Mouse (Mus musculus): ENCODE data around the gene Bptf. TPM values are rescaled to one million over a fixed set of nuclear protein-coding genes. Genes with fewer than 3 reads are reported as not detected.

Gene Bptf
- polyA plus RNA-seq, 1 experiment from 2014 or later, result 22.9 TPM

- Histone ChIP-seq H3K4me1 (replicated peaks; ENCODE audit: insufficient read depth, low read length) (peaks cover 9% of the 10 kb centered on the region; the same call in 1 of the 2 replicates), H3K9me3 (replicated peaks; ENCODE audit: low read length) (no peaks in the 10 kb centered on the region), H3K27me3 (ENCODE audit: insufficient read depth, low read length) (no peaks in the 10 kb centered on the region), H3K27ac (no peak overlapping the region), H3K9ac (ENCODE audit: low read depth, low read length) (no peak overlapping the region), H3K4me2 (ENCODE audit: low read length) (no peak overlapping the region), H3K4me3 (replicated peaks; ENCODE audit: low read depth, low read length) (no peak overlapping the region), H3K36me3 (ENCODE audit: insufficient read depth, low read length) (peaks cover 6% of the 10 kb centered on the region; the same call in 1 of the 2 replicates)
- 58% methylated on average over 2 of the region's 2 CpGs for WGBS
- ATAC-seq (replicated peaks; ENCODE audit: low FRiP score, low read depth), result no peak
- no peak for TF ChIP-seq CTCF (IDR thresholded peaks at IDR 0.05; ENCODE audit: low read depth)
- DNase-seq (ENCODE audit: low spot score), result no peak
These were observed 28.7 kb downstream of the Bptf start for GRCm38 (mm10) chr11:107103224-107103589.

- Histone ChIP-seq H3K4me2 (ENCODE audit: low read length) (no peak overlapping the region), H3K4me1 (replicated peaks; ENCODE audit: insufficient read depth, low read length) (peaks cover 9% of the 10 kb centered on the region; the same call in 1 of the 2 replicates), H3K9ac (ENCODE audit: low read depth, low read length) (no peak overlapping the region), H3K4me3 (replicated peaks; ENCODE audit: low read depth, low read length) (no peak overlapping the region), H3K36me3 (ENCODE audit: insufficient read depth, low read length) (peaks cover 10% of the 10 kb centered on the region; the same call in 1 of the 2 replicates), H3K27ac (no peak overlapping the region), H3K27me3 (ENCODE audit: insufficient read depth, low read length) (no peaks in the 10 kb centered on the region), H3K9me3 (replicated peaks; ENCODE audit: low read length) (no peaks in the 10 kb centered on the region)
- DNase-seq (ENCODE audit: low spot score), result no peak
- ATAC-seq (replicated peaks; ENCODE audit: low FRiP score, low read depth), result no peak
- no peak for TF ChIP-seq CTCF (IDR thresholded peaks at IDR 0.05; ENCODE audit: low read depth)
- 64% methylated on average over 11 of the region's 11 CpGs for WGBS
These were observed 29.3 kb downstream of the Bptf start for GRCm38 (mm10) chr11:107102465-107103223.

GRCm38 (mm10) chr11:107096973-107097372 is 35.0 kb downstream of the Bptf start:
- no peak overlapping the region for H3K4me2 ChIP-seq (ENCODE audit: low read length)
- no peak for ATAC-seq (replicated peaks; ENCODE audit: low FRiP score, low read depth)
- no peaks in the 10 kb centered on the region for H3K9me3 ChIP-seq (replicated peaks; ENCODE audit: low read length)
- WGBS, result 94% methylated on average over 5 of the region's 5 CpGs
- no peak overlapping the region for H3K9ac ChIP-seq (ENCODE audit: low read depth, low read length)
- no peak for DNase-seq (ENCODE audit: low spot score)
- no peaks in the 10 kb centered on the region for H3K4me1 ChIP-seq (replicated peaks; ENCODE audit: insufficient read depth, low read length)
- no peak overlapping the region for H3K4me3 ChIP-seq (replicated peaks; ENCODE audit: low read depth, low read length)
- no peak overlapping the region for H3K27ac ChIP-seq
- no peaks in the 10 kb centered on the region for H3K27me3 ChIP-seq (ENCODE audit: insufficient read depth, low read length)
- H3K36me3 ChIP-seq (ENCODE audit: insufficient read depth, low read length), result peaks cover 17% of the 10 kb centered on the region; the same call in 1 of the 2 replicates
- TF ChIP-seq CTCF (IDR thresholded peaks at IDR 0.05; ENCODE audit: low read depth), result no peak

GRCm38 (mm10) chr11:107093871-107094270 is 38.1 kb downstream of the Bptf start:
- 63% methylated on average over 7 of the region's 7 CpGs for WGBS

GRCm38 (mm10) chr11:107092637-107093036 is 39.3 kb downstream of the Bptf start:
- no peak for ATAC-seq (replicated peaks; ENCODE audit: low FRiP score, low read depth)
- H3K4me2 ChIP-seq (ENCODE audit: low read length), result no peak overlapping the region
- no peaks in the 10 kb centered on the region for H3K9me3 ChIP-seq (replicated peaks; ENCODE audit: low read length)
- DNase-seq (ENCODE audit: low spot score), result no peak
- H3K27me3 ChIP-seq (ENCODE audit: insufficient read depth, low read length), result no peaks in the 10 kb centered on the region
- TF ChIP-seq CTCF (IDR thresholded peaks at IDR 0.05; ENCODE audit: low read depth), result no peak
- WGBS, result 92% methylated on average over 7 of the region's 7 CpGs
- no peak overlapping the region for H3K27ac ChIP-seq
- no peak overlapping the region for H3K4me3 ChIP-seq (replicated peaks; ENCODE audit: low read depth, low read length)
- no peak overlapping the region for H3K9ac ChIP-seq (ENCODE audit: low read depth, low read length)
- H3K36me3 ChIP-seq (ENCODE audit: insufficient read depth, low read length), result peaks cover 18% of the 10 kb centered on the region; the same call in 1 of the 2 replicates
- no peaks in the 10 kb centered on the region for H3K4me1 ChIP-seq (replicated peaks; ENCODE audit: insufficient read depth, low read length)

More at GRCm38 (mm10) chr11:107093871-107094270, 38.1 kb downstream of the Bptf start:
- H3K9ac ChIP-seq (ENCODE audit: low read depth, low read length), result no peak overlapping the region
- peaks cover 28% of the 10 kb centered on the region; the same call in 1 of the 2 replicates for H3K36me3 ChIP-seq (ENCODE audit: insufficient read depth, low read length)
- no peaks in the 10 kb centered on the region for H3K27me3 ChIP-seq (ENCODE audit: insufficient read depth, low read length)
- no peak for ATAC-seq (replicated peaks; ENCODE audit: low FRiP score, low read depth)
- no peaks in the 10 kb centered on the region for H3K4me1 ChIP-seq (replicated peaks; ENCODE audit: insufficient read depth, low read length)
- no peak overlapping the region for H3K27ac ChIP-seq
- H3K9me3 ChIP-seq (replicated peaks; ENCODE audit: low read length), result no peaks in the 10 kb centered on the region
- peak; percentile 32 for DNase-seq (ENCODE audit: low spot score)
- H3K4me2 ChIP-seq (ENCODE audit: low read length), result no peak overlapping the region
- TF ChIP-seq CTCF (IDR thresholded peaks at IDR 0.05; ENCODE audit: low read depth), result no peak
- no peak overlapping the region for H3K4me3 ChIP-seq (replicated peaks; ENCODE audit: low read depth, low read length)

GRCm38 (mm10) chr11:107085866-107086265 is 46.1 kb downstream of the Bptf start:
- Histone ChIP-seq H3K4me1 (replicated peaks; ENCODE audit: insufficient read depth, low read length) (no peaks in the 10 kb centered on the region), H3K27me3 (ENCODE audit: insufficient read depth, low read length) (no peaks in the 10 kb centered on the region), H3K4me3 (replicated peaks; ENCODE audit: low read depth, low read length) (no peak overlapping the region), H3K36me3 (ENCODE audit: insufficient read depth, low read length) (peaks cover 17% of the 10 kb centered on the region; the same call in 1 of the 2 replicates), H3K4me2 (ENCODE audit: low read length) (no peak overlapping the region), H3K9ac (ENCODE audit: low read depth, low read length) (no peak overlapping the region), H3K27ac (no peak overlapping the region), H3K9me3 (replicated peaks; ENCODE audit: low read length) (no peaks in the 10 kb centered on the region)
- no peak for TF ChIP-seq CTCF (IDR thresholded peaks at IDR 0.05; ENCODE audit: low read depth)
- 80% methylated on average over 5 of the region's 5 CpGs for WGBS
- DNase-seq (ENCODE audit: low spot score) (no peak), ATAC-seq (replicated peaks; ENCODE audit: low FRiP score, low read depth) (no peak)

Measured in kidney, postnatal 0 days (tissue).